Mouse (Mus musculus) testis, adult 2 months (tissue): ENCODE results near the gene Slc12a9. TPM values are rescaled to one million over a fixed set of nuclear protein-coding genes. Genes with fewer than 3 reads are reported as not detected.

ENCODE experiments used
- H3K27ac ChIP-seq: fragments of 200-500 bp; 2 replicates; pipeline ENCODE4 v1.5.1; 2012; ENCODE audit warnings: low read depth, low read length; ENCODE audit not compliant: control insufficient read depth, insufficient read depth
- H3K27me3 ChIP-seq: fragments of 200-500 bp; 2 replicates; pipeline ENCODE4 v1.6.1; 2012; ENCODE audit warnings: mild to moderate bottlenecking, low read length, moderate library complexity; ENCODE audit not compliant: control insufficient read depth, insufficient read depth
- H3K36me3 ChIP-seq: fragments of 200-500 bp; 2 replicates; pipeline ENCODE4 v1.6.1; 2012; ENCODE audit warnings: mild to moderate bottlenecking, low read length; ENCODE audit not compliant: control insufficient read depth, insufficient read depth
- H3K4me1 ChIP-seq: fragments of 200-500 bp; 2 replicates; pipeline ENCODE4 v1.6.1; 2012; ENCODE audit warnings: low read length; ENCODE audit not compliant: control insufficient read depth, insufficient read depth
- H3K4me3 ChIP-seq: fragments of 200-500 bp; 2 replicates; pipeline ENCODE4 v1.5.1; 2012; ENCODE audit warnings: low read depth, mild to moderate bottlenecking, low read length, moderate library complexity, mixed read lengths; ENCODE audit not compliant: control insufficient read depth
- CTCF ChIP-seq: fragments of 200-500 bp; IDR thresholded peaks from 2 replicates; pipeline ENCODE4 v1.5.1; 2012; ENCODE audit warnings: low read depth, mild to moderate bottlenecking, inconsistent platforms, low read length, moderate library complexity; ENCODE audit not compliant: control insufficient read depth, insufficient read depth, insufficient replicate concordance
- POLR2A ChIP-seq: fragments of 200-500 bp; IDR thresholded peaks from 2 replicates; pipeline ENCODE4 v1.6.1; 2012; ENCODE audit warnings: low read depth, mild to moderate bottlenecking, inconsistent platforms, low read length, moderate library complexity; ENCODE audit not compliant: control insufficient read depth
- polyA plus RNA-seq: library from polyadenylated mRNA; depleted of rRNA; stranded (reverse); fragments of >200 nt; gene quantifications from 2 replicates; pipeline ENCODE4 v1.2.3, GENCODE M21; 2012

Slc12a9 gene
- polyA plus RNA-seq, 1 experiment: 3.6 TPM

- Histone ChIP-seq H3K4me3 (no peak overlapping the region), H3K36me3 (no peaks in the 10 kb centered on the region), H3K27ac (no peak overlapping the region), H3K4me1 (0 out of 2 replicates have a peak, but pooled peaks cover 2% of the 10 kb centered on the region), H3K27me3 (no peaks in the 10 kb centered on the region)
- no peak for TF ChIP-seq POLR2A
Measured at GRCm38 (mm10) chr5:137374521-137375080, 41.2 kb upstream of the Slc12a9 start.

GRCm38 (mm10) chr5:137373371-137373950 is 40.1 kb upstream of the Slc12a9 start:
- Histone ChIP-seq H3K4me1 (0 out of 2 replicates have a peak, but pooled peaks cover 2% of the 10 kb centered on the region), H3K27ac (no peak overlapping the region), H3K4me3 (no peak overlapping the region), H3K27me3 (no peaks in the 10 kb centered on the region), H3K36me3 (no peaks in the 10 kb centered on the region)
- TF ChIP-seq CTCF: no peak
- TF ChIP-seq POLR2A: no peak

GRCm38 (mm10) chr5:137369665-137370064 is 36.3 kb upstream of the Slc12a9 start:
- Histone ChIP-seq H3K27ac (no peak overlapping the region), H3K36me3 (no peaks in the 10 kb centered on the region), H3K27me3 (no peaks in the 10 kb centered on the region), H3K4me3 (no peak overlapping the region), H3K4me1 (peaks cover 3% of the 10 kb centered on the region; the same call in 1 of the 2 replicates)
- TF ChIP-seq CTCF (no peak), POLR2A (no peak)

- TF ChIP-seq CTCF (no peak), POLR2A (no peak)
- no peaks in the 10 kb centered on the region for H3K27me3 ChIP-seq
- H3K36me3 ChIP-seq: no peaks in the 10 kb centered on the region
- no peak overlapping the region for H3K27ac ChIP-seq
- no peaks in the 10 kb centered on the region; the same call in 1 of the 2 replicates for H3K4me1 ChIP-seq
- H3K4me3 ChIP-seq: no peak overlapping the region
Measured at GRCm38 (mm10) chr5:137358382-137358781, 25.0 kb upstream of the Slc12a9 start.

GRCm38 (mm10) chr5:137354091-137354490 is 20.7 kb upstream of the Slc12a9 start:
- H3K27me3 ChIP-seq: no peaks in the 10 kb centered on the region
- H3K4me3 ChIP-seq: no peak overlapping the region
- H3K27ac ChIP-seq: no peak overlapping the region
- no peaks in the 10 kb centered on the region for H3K36me3 ChIP-seq
- no peaks in the 10 kb centered on the region; the same call in 1 of the 2 replicates for H3K4me1 ChIP-seq
- TF ChIP-seq POLR2A (no peak), CTCF (no peak)

GRCm38 (mm10) chr5:137352011-137352975 is 18.9 kb upstream of the Slc12a9 start:
- Histone ChIP-seq H3K4me3 (no peak overlapping the region), H3K36me3 (no peaks in the 10 kb centered on the region), H3K27ac (no peak overlapping the region), H3K27me3 (no peaks in the 10 kb centered on the region), H3K4me1 (peaks cover 2% of the 10 kb centered on the region; the same call in 1 of the 2 replicates)
- TF ChIP-seq POLR2A (no peak), CTCF (no peak)

GRCm38 (mm10) chr5:137351394-137351793 is 18.0 kb upstream of the Slc12a9 start:
- peaks cover 2% of the 10 kb centered on the region; the same call in 1 of the 2 replicates for H3K4me1 ChIP-seq
- no peak overlapping the region for H3K4me3 ChIP-seq

More at GRCm38 (mm10) chr5:137351394-137351793, 18.0 kb upstream of the Slc12a9 start:
- Histone ChIP-seq H3K27ac (no peak overlapping the region), H3K27me3 (no peaks in the 10 kb centered on the region), H3K36me3 (no peaks in the 10 kb centered on the region)
- TF ChIP-seq POLR2A: no peak
